Mouse (Mus musculus) brown adipose tissue, adult 24 weeks (tissue): Measurements from ENCODE around the gene Hs3st5. TPM values are rescaled to one million over a fixed set of nuclear protein-coding genes. Genes with fewer than 3 reads are reported as not detected.
"Not testable (repeated sequence)": the region's sequence is repeated elsewhere in the genome, so short reads cannot be mapped to it uniquely, and the experiment has no call there.

Experiments used
- H3K27ac ChIP-seq: fragments of 200-500 bp; replicated peaks from 2 replicates; pipeline ENCODE4 v1.5.1; 2012; ENCODE audit warnings: low read depth, mild to moderate bottlenecking, low read length
- H3K4me1 ChIP-seq: fragments of 200-500 bp; 2 replicates; pipeline ENCODE4 v1.6.1; 2012; ENCODE audit warnings: low read length, mixed read lengths; ENCODE audit not compliant: control insufficient read depth, insufficient read depth, insufficient read length
- H3K4me3 ChIP-seq: fragments of 200-500 bp; 2 replicates; pipeline ENCODE4 v1.5.1; 2012; ENCODE audit warnings: low read depth, mild to moderate bottlenecking, low read length, moderate library complexity; ENCODE audit not compliant: insufficient read depth
- polyA plus RNA-seq: library from polyadenylated mRNA; stranded (reverse); fragments of >200 nt; gene quantifications from 2 replicates; pipeline ENCODE4 v1.2.4, GENCODE M21; 2012; ENCODE audit not compliant: missing spikeins, insufficient read depth, insufficient read length

Hs3st5 gene
- polyA plus RNA-seq, 1 experiment: not detected

DNA sequence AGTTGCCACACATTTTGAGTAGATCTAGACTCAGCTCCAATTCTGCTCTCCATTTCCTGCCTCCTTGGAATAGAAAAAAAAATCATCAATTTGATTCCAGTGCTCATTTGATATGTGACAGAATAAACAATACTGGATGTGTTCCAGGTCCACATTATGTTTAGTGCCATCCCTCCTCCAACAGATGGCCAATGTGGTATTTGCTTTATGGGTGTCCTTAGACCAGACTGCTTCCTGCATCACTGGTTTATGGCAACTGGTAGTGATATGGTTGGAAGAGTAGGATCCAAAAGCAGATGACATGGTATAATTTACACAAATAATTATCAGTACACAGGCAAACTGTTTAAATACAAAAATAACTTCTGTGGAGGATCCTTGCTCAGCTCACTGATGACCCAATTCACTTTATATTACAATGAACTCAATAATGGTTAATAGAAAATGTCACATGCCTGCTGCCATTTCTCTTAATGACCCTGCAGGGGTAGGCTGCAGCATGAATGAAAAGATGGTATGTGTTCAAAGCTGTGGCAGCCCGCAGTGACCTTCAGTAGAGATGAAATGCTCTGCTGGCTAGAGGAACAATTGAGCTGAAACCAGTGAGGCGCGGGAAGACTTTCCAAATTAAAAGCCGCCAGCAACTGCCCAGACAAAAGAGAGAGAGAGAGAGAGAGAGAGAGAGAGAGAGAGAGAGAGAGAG is 27.2 kb downstream of the Hs3st5 start:
- Histone ChIP-seq H3K27ac (no peak overlapping the region), H3K4me1 (no peaks in the 10 kb centered on the region)

DNA sequence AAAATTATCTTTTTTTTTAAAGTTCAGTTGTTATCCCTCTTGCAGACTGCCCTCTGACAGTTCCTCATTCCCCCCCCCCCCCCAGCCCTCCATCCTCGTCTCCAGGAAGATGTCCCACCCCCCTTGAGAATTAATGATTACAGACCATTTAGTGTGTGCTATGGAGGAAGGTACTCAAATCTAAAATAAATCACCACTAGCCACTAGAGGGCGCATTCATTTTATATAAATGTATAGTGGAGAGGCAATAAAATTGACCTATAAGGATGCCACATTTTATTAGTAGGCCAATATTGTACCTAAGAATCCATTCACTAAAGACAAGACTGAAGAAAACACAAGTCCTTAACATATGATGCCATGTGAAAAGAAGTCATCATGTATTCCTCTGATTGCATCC is 40.0 kb downstream of the Hs3st5 start:
- no peaks in the 10 kb centered on the region for H3K4me1 ChIP-seq
- H3K27ac ChIP-seq: no peak overlapping the region

More for the DNA sequence above, 27.2 kb downstream of the Hs3st5 start:
- no peak overlapping the region for H3K4me3 ChIP-seq

DNA sequence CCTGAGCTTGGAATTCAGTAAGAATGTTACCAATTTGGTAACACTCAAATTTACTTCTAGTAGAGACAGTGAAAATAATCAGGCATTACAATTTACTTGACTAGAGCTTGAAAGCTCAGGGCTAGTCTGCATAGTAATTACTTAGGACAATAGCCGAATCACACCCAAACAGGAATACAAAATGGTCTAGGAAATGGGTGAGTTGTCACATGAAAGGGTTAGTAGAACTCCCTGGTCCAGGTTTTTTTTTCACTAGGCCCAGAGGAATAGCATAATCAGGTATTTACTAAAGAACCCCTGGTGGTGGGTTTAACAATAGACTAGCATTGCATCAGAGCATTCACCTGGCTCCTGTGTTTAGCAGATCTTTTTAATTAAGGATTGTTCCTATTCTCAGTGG is 41.1 kb downstream of the Hs3st5 start:
- H3K4me3 ChIP-seq, H3K4me1 ChIP-seq, H3K27ac ChIP-seq: not testable (repeated sequence)

More for the DNA sequence above, 40.0 kb downstream of the Hs3st5 start:
- no peak overlapping the region for H3K4me3 ChIP-seq

DNA sequence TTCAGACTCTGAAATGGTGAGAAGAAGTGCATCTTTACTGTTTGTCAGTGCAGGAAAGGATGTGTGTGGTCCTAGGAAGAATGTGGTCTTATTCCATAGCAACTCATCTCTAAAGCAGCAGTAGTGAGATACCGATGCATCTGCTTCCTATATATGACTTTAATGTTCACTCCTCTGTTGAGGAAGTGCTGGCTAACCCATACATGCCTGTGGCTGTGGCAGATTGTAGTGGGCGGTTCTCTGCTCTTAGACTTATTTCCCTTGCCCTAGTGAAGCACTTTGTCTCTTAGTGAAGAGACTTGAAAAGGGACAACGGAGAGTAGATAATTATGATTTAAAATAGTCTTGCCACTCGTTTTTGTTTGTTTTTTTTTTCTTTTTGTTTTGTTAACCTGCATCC is 47.4 kb downstream of the Hs3st5 start:
- Histone ChIP-seq H3K27ac (no peak overlapping the region), H3K4me1 (no peaks in the 10 kb centered on the region), H3K4me3 (no peak overlapping the region)

DNA sequence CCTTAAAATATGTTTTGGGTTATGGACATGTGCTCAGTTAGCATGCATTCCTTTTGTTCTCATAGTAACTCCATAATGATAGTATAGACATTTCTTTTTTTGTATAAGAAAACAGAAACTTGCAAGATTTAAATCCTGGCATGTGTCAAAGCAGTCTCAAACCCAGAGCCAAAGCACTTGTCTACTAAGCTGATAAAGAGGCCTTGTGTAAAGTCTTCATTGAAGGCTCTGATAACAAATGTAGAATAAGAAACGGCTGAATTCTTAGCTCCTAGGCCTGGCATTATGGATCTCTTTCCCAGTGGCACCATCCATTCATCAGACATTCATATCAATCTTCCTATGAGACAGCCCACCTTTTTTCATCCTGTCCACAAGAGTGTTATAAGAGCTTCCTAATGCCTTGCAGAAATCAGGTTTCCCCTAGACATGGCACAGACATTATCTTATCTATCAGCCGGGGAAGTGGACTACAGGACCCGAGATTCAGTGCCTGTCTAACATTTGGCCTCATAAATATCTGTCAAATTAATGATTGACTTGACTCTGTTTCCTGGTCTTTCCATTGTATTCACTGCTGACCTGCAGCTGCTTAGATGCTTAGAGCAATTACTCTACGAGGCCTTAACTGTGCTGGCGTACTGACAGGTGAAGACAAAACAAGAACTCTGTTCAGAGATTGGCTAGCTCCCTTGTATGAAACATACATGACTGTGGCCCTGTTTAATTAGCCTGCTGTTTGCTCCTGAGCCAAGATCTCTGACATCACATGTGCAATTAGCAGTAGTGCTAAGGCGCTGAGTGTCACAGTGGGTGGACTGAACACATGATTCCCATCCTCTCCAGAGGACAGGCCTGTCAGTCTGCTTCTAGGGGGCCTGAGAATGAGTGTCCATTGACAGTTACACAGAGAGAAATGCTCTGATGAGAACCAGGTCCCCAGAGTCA is 48.6 kb downstream of the Hs3st5 start:
- H3K4me1 ChIP-seq: no peaks in the 10 kb centered on the region
- no peak overlapping the region for H3K27ac ChIP-seq

DNA sequence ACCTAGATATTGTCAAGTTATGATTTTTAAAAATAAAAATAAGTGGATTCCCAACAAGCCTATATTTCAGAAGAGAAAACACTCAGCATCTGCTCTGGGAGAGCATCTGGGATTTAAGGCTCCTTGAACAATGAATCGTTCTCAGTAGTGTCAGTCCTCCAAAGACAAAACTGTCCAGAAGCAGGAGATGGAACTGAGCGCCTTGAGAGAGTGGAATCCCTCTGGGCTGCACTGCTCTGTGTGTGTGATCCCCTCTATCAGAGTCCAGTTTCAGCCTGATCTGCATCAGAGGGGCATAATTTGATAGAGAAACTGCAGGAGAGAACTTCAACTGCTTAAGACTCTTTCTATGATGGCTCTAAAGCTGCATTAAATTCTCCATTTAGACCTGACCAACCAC is 49.5 kb downstream of the Hs3st5 start:
- Histone ChIP-seq H3K4me1 (no peaks in the 10 kb centered on the region), H3K27ac (no peak overlapping the region), H3K4me3 (no peak overlapping the region)

More for the DNA sequence above, 48.6 kb downstream of the Hs3st5 start:
- H3K4me3 ChIP-seq: no peak overlapping the region

DNA sequence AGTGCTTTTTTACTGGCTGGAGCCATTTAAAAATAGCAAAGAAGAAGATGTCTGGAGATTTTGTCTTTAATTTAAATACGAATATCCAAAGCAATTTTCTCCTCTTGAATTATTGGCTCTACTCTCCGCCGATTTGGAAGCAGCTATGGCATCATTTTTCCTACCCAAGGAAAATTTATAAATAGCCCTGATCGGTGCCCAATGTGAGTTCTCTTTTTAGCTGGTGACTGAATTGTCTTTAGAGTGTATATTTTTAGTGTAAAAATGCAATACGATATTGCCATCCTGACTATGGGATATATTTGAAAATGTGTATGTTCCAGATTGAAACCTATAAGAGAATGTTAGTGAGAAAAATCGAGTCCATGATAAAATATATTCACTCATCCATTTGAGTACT is 51.1 kb downstream of the Hs3st5 start:
- Histone ChIP-seq H3K4me1 (no peaks in the 10 kb centered on the region), H3K27ac (no peak overlapping the region), H3K4me3 (no peak overlapping the region)

DNA sequence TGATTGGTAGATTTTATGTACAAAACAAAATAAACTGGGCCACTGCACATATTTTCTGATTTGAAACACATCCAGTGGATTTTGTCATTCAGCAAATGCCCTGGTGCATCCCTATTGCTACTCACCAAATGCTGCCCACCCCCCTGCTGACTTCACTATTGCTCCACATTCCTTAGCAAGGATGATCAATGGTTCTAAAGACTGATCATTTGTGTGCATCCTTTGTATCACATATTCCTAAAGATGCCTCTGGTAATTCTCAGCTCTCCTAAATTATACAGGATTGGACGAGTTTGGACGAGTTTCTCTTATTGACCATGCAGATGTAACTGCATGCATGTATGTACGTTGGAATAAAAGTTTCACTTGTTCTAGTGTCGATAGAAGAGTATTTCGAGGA is 52.1 kb downstream of the Hs3st5 start:
- Histone ChIP-seq H3K4me1 (no peaks in the 10 kb centered on the region), H3K4me3 (no peak overlapping the region), H3K27ac (no peak overlapping the region)

DNA sequence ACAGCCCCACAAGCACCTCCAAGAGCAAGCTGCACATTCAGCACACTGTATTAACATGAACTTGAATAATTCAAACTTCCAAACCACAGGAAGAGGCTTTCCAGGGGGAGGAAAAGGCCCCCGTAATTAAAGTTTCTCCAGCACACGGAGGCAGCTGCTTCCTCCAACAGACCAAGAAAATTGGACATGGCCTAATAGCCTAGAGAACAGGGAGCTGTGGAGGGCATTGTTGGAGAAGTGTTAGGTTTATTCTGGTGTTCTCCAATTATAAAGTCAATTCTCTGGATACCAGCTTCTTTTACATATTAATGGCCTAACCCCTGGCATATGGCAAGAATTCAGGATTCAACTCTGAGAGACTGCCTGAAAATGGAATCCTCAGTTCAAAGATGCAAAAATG is 60.6 kb downstream of the Hs3st5 start:
- Histone ChIP-seq H3K27ac (no peak overlapping the region), H3K4me1 (no peaks in the 10 kb centered on the region), H3K4me3 (no peak overlapping the region)

DNA sequence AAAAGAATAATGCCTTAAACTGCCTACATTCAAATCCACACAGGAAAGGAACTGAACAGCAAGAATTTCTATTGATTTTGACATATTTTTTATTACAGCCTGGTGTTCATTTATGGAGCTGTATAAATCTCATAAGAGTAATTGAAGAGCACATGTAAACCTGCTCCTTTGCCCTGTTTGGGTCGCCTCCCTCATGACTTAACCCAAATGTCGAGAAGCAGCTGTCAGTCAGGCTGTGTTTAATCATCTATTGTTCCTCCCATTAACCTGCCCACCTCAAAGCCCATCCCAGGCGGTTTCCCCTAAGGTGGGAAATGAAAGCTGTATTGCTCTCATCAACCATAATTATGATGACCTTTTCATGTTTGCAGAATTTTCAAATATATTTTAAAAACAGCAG is 65.9 kb downstream of the Hs3st5 start:
- no peaks in the 10 kb centered on the region for H3K4me1 ChIP-seq
- H3K4me3 ChIP-seq: no peak overlapping the region
- no peak overlapping the region for H3K27ac ChIP-seq

DNA sequence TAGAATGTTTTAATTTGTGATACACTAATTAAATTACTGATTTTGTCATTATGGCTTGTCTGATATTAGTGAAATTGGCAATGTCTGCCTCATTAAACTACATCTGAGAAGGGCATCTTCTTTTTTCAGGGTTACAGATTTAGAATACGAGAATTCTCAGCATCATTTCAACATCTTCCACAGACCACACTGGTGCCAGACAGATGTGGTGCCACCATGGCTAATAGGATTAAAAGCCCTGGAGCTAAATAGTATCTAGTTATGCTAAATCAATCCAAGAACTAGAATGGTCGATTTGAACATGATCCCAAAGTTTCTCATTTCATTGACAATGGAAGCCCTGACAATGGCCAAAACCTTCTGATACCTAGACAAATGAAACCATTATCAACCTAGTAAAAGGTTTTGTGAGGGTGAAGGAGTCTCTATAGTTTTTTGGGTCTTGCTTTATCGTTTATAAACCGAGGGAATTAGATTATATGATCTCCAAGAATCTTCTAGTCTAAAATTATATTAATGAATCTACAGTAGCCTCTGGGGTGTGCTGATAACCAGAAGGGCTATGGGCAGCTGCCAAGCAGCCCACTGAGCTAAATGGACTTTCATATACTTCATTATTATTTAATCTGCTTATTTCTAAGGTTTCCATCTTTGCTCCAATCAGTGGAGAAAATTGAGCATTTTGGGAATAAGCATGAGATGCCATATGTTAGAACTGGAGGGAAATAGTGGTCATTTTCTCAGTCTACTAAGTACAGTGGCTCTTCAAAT is 71.9 kb downstream of the Hs3st5 start:
- no peaks in the 10 kb centered on the region for H3K4me1 ChIP-seq
- no peak overlapping the region for H3K27ac ChIP-seq
- no peak overlapping the region for H3K4me3 ChIP-seq

DNA sequence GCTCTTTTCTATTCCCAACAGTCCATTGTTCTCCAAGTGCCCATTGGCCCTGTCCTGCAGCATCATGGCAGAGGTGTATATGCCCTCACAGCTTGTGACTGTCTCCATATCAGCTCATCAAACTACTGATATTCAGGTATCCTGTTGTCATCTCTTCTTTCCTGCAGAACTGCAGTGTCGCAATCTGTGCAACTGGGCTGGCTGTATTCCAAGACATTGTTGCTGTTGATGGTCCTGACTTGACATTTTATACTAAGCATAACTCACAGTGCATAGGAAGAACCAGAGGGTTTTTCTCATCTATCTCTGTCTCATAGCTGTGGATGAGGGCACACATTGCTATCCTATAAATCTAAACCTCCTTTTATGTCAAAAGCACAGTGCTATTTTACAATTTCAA is 103.8 kb downstream of the Hs3st5 start:
- H3K4me1 ChIP-seq: no peaks in the 10 kb centered on the region
- no peak overlapping the region for H3K4me3 ChIP-seq
- H3K27ac ChIP-seq: no peak overlapping the region

DNA sequence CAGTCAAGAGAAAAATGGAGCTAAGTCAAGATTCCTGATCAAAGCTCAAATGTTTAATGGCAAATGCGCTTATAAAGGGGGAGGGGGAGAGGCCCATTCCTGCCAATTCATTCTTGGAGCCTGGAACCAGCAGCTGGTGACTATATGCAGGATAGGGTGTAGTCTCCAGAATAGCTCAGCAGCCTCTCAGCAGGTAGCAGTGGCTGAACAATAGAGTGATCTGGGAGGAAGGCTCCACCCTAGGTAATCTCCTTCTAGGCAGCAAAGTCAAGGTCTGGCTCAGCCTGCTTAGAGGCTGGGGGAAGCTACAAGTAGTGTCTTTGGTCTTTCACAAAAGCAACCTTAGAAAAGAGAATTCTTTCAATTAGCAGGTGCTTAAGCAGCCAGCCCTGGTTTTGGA is 104.8 kb downstream of the Hs3st5 start:
- H3K4me1 ChIP-seq, H3K4me3 ChIP-seq, H3K27ac ChIP-seq: not testable (repeated sequence)

DNA sequence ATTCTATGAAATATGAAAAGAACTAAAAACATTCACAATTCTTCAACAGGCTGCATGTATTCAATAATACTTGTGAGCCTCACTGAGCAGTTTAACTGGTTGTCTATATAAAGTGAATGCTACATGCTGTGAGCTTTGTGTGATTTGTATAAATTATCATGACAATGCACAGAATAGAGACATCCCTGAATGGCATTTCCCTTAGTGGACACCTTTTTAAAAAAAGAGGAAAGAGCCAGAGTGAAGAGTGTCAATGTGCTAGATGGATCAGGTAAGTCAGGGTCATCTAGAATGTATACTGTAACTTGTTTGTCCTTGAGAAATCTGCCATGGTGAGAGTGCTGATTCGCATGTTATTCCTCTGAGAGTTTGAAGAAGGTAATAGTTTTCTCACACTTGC is 116.4 kb downstream of the Hs3st5 start:
- Histone ChIP-seq H3K4me3 (no peak overlapping the region), H3K4me1 (no peaks in the 10 kb centered on the region), H3K27ac (no peak overlapping the region)

DNA sequence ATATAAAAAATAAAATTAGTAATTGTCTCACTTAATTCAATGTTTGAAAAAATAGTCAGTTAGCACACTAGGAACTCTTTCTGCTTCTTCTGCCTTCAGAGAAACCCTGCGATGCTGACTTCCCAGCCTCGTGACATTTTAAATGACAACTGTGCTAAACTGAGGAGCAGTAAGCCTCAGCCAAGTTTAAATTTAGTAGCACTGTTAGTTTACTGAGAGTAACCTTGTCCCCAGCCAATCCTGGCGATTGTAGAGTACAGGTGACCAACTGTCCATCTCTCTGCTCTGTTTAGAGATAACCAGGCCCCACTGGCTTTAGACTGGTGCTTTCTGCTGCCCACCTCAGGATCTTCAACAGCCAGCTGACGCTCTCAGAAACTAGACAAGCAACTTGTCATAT is 121.3 kb downstream of the Hs3st5 start:
- Histone ChIP-seq H3K4me3 (no peak overlapping the region), H3K27ac (no peak overlapping the region)

More for the DNA sequence above, 121.3 kb downstream of the Hs3st5 start:
- H3K4me1 ChIP-seq: no peaks in the 10 kb centered on the region
